Mouse (Mus musculus): Measurements from ENCODE around the gene 2210017I01Rik. TPM values are rescaled to one million over a fixed set of nuclear protein-coding genes. Genes with fewer than 3 reads are reported as not detected.

The 2210017I01Rik gene
- polyA plus RNA-seq (2017; shearing (Covaris generic)), result not detected

DNA sequence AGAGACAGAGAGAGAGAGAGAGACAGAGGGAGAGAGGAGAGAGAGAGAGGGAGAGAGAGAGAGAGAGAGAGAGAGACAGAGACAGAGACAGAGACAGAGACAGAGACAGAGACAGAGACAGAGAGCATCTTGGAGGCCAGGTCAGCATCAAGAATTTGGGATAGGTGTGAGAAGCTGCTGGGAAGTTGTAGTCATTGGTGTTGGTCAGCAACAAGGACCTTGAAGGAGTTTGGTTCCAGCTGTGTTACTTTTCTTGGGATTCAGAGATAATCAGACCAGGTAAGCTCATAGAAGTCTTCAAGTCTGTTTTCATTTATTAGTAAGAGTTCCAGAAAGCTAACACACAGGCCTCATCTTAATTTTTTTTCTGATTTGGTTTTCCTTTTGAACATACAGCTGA lies at the start of gene 2210017I01Rik:
2210017I01Rik (minus strand) TSS at position 101 of the 400 bp plus-strand sequence.
- no peak for ATAC-seq

DNA sequence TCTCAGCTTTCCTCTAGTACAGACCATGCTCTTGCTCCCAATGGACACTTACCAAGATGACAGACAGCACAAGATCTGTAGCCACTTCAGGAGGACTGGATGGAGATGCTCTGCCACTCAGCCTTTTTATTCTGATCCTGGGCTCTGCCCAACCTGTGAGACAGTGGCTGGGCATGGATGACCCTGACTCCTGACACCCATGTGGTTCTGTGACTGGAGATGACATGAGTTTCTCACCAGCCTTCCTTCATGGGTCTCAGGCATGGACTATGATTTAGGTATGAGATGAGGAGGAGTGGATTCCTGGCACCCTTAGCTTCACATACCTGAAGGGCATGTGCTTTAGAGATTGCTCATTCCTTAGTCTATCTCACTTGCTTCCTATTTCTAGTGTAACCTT lies 49.5 kb upstream of the 2210017I01Rik start, which contains the start of gene Lce1b:
Lce1b (minus strand) TSS at position 101 of the 400 bp plus-strand sequence.
- no peak for ATAC-seq

GRCm38 (mm10) chr3:92648207-92648606 lies 40.9 kb upstream of the 2210017I01Rik start, which contains the start of gene Lce1a1:
Gene Lce1a1, minus strand, starts transcription at chr3:92648307.
- ATAC-seq, result no peak

GRCm38 (mm10) chr3:92639854-92640253 lies 32.6 kb upstream of the 2210017I01Rik start:
- no peak for ATAC-seq

- ATAC-seq, result no peak
Observed at GRCm38 (mm10) chr3:92638653-92638991, 31.3 kb upstream of the 2210017I01Rik start.

GRCm38 (mm10) chr3:92637745-92638652 lies 30.7 kb upstream of the 2210017I01Rik start:
- no peak for ATAC-seq

DNA sequence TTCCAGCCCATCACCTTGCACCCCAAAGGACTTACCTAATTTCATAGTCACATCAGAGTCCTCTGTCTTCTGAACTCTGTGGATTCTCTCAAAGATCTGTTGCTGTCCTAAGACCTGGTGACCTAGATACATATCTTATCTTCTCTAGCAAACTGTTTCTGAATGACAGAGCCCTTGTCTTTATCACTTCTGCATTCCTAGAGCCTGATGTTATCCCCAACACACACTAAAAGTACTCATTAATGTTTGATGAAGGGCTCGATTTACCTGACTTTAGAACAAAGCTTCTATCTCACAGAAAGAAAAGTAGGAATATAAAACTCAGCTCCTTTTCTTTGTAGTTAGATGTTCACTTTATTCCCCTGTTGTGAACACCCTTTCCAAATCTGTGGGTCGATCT lies 14.3 kb upstream of the 2210017I01Rik start, which contains the start of gene Lce6a:
Lce6a (minus strand) TSS at position 101 of the 400 bp plus-strand sequence.
- ATAC-seq, result no peak

DNA sequence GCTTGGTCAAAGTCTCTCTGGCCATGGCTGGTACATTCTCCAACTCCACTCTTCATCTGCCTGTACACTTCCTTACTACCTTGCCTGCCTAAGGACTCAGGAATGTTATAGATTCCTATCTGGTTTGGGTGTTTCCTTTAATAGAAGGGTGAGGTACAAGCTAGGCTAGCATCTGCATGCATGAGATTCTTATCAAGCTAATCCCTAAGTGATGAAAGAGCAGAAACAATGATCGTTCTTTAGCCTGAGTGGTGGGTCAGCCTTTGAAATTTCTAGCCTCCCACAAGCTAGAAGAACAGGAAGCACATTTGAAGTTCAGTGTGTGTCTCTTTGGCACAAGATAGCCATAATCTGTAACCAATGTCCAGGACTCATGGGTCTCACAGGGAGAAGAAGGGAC lies 2.5 kb upstream of the 2210017I01Rik start:
- ATAC-seq, result no peak

GRCm38 (mm10) chr3:92602169-92602568 lies 5.1 kb downstream of the 2210017I01Rik start:
- ATAC-seq, result no peak

- no peak for ATAC-seq
Observed at GRCm38 (mm10) chr3:92600456-92600855, 6.8 kb downstream of the 2210017I01Rik start.

DNA sequence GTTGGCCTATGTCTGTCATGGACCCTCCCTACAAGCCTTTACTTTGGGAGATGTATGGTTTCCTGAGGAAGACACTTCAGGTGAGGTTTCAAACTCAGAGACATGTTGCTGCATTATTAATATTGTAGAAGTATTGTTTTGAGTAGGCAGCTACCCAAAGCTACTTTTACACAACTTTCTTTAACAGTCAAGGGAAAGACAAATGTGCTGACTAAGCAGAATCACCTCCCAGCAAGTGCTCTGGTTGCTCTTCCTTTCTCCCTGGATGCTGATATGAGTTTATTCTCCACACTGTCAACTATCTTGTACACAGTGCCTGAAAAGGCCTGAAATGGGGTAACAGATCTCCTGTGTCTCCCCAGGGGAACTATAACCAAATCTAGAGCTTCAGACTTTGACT lies 7.3 kb downstream of the 2210017I01Rik start:
- no peak for ATAC-seq

GRCm38 (mm10) chr3:92598429-92598828 lies 8.9 kb downstream of the 2210017I01Rik start:
- no peak for ATAC-seq

GRCm38 (mm10) chr3:92588858-92589257 lies 18.4 kb downstream of the 2210017I01Rik start, which contains the start of gene Smcp:
Gene Smcp, minus strand, starts transcription at chr3:92588997.
- no peak for ATAC-seq

GRCm38 (mm10) chr3:92587190-92587589 lies 20.1 kb downstream of the 2210017I01Rik start:
- no peak for ATAC-seq

GRCm38 (mm10) chr3:92585055-92585454 lies 22.2 kb downstream of the 2210017I01Rik start:
- no peak for ATAC-seq

DNA sequence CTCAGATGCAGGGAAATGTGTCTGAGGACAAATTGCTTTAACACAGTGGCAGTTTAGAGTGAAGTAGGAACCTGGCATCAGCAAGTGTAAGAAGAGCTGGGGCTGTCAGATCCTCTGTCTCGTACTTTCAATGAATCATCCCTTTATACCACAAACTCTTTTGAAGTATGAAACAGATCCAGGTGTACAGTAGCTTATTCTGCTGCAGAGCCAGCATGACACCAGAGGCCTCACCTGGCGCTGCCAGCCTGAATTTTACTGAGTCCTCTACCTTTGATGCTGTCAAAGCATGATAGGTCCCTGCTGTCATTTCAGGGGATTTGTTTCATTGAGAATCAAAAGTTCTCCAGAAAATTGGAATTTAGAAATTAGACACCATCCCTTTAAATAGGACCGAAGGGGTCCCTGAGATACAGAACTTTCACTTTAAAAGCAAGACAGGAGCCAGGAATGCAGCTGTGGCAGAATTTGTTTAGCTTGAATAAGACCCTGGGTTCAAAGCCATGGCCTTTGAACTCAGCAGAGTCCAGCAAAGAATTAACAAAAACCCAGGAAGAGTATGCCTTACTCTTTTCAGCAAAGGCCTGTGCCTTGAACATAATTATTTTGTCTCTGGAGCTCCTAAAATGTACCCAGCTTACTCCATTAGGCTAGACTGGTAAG lies 24.0 kb downstream of the 2210017I01Rik start:
- no peak for ATAC-seq

GRCm38 (mm10) chr3:92579508-92579907 lies 27.8 kb downstream of the 2210017I01Rik start:
- no peak for ATAC-seq

GRCm38 (mm10) chr3:92578652-92579413 lies 28.5 kb downstream of the 2210017I01Rik start:
- ATAC-seq, result no peak

DNA sequence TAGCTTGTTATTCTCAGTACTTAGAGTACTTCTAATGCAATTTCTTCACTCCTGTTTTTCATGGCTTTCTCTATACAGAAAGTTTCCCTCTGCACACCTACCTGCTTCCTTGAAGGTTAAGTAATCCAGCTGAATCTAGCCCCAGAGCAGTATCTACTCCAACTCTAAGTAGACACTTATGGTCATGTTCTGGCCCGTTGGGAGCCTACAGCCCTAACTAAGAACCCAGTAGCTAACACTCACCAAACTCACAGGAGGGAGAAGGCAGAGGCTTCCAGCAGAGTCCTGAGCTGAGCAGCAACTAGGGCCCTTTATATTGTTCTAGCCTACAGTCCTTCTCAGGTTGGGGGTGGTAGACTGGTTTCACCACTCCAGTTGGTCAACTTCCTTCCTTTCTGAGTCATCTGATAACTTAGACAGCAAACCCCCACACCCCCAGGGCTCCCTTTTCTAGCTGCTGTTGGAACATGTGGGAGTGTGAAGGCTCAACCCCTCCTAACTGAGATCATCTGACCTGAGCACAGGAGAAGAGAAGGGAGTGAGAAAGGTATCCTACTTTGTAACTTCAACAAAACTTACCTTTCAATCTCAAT lies 33.7 kb downstream of the 2210017I01Rik start, which contains the start of gene Ivl:
Ivl (minus strand) TSS at position 287 of the 593 bp plus-strand sequence.
- ATAC-seq, result no peak

GRCm38 (mm10) chr3:92572514-92573155 lies 34.7 kb downstream of the 2210017I01Rik start:
- ATAC-seq, result no peak

DNA sequence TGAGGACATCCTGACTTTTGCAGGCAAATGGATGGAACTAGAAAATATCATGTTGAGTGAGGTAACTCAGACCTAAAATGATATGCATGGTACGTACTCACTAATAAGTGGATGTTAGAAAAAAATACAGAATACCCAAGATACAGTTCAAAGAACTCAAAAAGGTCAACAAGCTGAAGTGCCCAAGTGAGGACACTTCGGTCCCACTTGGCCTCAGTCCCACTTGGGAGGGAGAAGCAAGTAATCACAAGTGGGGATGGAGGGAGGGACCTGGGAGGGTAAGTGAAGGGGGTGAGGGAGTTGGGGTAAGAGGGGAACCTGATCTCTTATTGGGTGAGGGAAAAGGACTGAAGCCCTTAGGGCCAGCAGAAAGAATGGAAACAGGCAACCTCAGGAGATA lies 38.5 kb downstream of the 2210017I01Rik start:
- no peak for ATAC-seq

DNA sequence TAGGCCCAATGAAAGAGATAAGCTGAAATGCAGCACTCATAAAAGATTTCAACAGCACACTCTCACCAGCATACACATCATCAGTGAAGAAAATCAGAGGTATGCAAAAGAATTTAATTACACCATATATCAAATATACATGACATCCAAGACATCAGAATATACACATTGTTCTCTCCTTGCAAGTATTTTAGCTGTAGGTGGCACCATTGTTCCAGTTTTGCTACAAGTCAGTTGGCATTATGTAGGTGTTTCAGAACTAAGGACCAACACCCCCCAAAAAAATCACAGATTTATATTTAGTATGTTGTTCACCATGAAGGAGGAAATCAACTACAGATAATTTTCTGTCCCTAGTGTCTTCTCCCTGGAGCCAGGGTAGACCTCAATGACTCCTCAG lies 41.9 kb downstream of the 2210017I01Rik start:
- no peak for ATAC-seq

Measured in inflammation-experienced regulatory T-cells, adult 6 months (primary cell).